Mouse (Mus musculus): ENCODE data around the gene Prtn3. TPM values are rescaled to one million over a fixed set of nuclear protein-coding genes. Genes with fewer than 3 reads are reported as not detected.
A peak's percentile ranks its signal among the peaks of the same experiment; 100 is the strongest.

Gene Prtn3
- polyA plus RNA-seq, 1 experiment from 2014 or later, result 1.4 TPM

- ATAC-seq (ENCODE audit: insufficient number of reproducible peaks, insufficient read depth, low FRiP score, low read depth), result no peak
- H3K27ac ChIP-seq (replicated peaks in 1 of 2; ENCODE audit: control insufficient read depth in 1 of 2, insufficient read depth in 1 of 2, low read depth in 2 of 2, low read length in 2 of 2), result peak overlapping the region; percentile 99 to 100
- peak overlapping the region; percentile 97 for H3K4me2 ChIP-seq (ENCODE audit: low read length)
- peak overlapping the region; percentile 90 to 94 for H3K4me3 ChIP-seq (ENCODE audit: control insufficient read depth in 1 of 2, insufficient read depth in 1 of 2, low read depth in 1 of 2, low read length in 2 of 2)
- no peaks in the 10 kb centered on the region for H3K27me3 ChIP-seq (ENCODE audit: control insufficient read depth, insufficient read depth, low read length)
- peaks cover 54% of the 10 kb centered on the region for H3K36me3 ChIP-seq (ENCODE audit: control insufficient read depth, insufficient read depth, low read length)
- peak overlapping the region; percentile 99 for H3K9ac ChIP-seq (ENCODE audit: low read length)
- peaks cover 50 to 66% of the 10 kb centered on the region in 2 experiments for H3K4me1 ChIP-seq (ENCODE audit: control insufficient read depth in 2 of 2, insufficient read depth in 2 of 2, low read length in 2 of 2)
- 16% methylated on average over 6 of the region's 6 CpGs for WGBS
- H3K9me3 ChIP-seq (ENCODE audit: control insufficient read depth, low read length), result no peaks in the 10 kb centered on the region
These were observed 18.0 kb upstream of the Prtn3 start for GRCm38 (mm10) chr10:79856280-79856679.

- WGBS, result 14% methylated on average over 7 of the region's 7 CpGs
- Histone ChIP-seq H3K27me3 (ENCODE audit: control insufficient read depth, insufficient read depth, low read length) (no peaks in the 10 kb centered on the region), H3K4me3 (ENCODE audit: control insufficient read depth in 1 of 2, insufficient read depth in 1 of 2, low read depth in 1 of 2, low read length in 2 of 2) (peak overlapping the region; percentile 90 to 94), H3K4me2 (ENCODE audit: low read length) (peak overlapping the region; percentile 97), H3K9me3 (ENCODE audit: control insufficient read depth, low read length) (no peaks in the 10 kb centered on the region), H3K27ac (replicated peaks in 1 of 2; ENCODE audit: control insufficient read depth in 1 of 2, insufficient read depth in 1 of 2, low read depth in 2 of 2, low read length in 2 of 2) (peak overlapping the region; percentile 38 to 100), H3K9ac (ENCODE audit: low read length) (peak overlapping the region; percentile 99), H3K36me3 (ENCODE audit: control insufficient read depth, insufficient read depth, low read length) (peaks cover 59% of the 10 kb centered on the region), H3K4me1 (ENCODE audit: control insufficient read depth in 2 of 2, insufficient read depth in 2 of 2, low read length in 2 of 2) (peaks cover 45 to 60% of the 10 kb centered on the region in 2 experiments)
- no peak for ATAC-seq (ENCODE audit: insufficient number of reproducible peaks, insufficient read depth, low FRiP score, low read depth)
These were observed 17.4 kb upstream of the Prtn3 start for GRCm38 (mm10) chr10:79856704-79857451.

GRCm38 (mm10) chr10:79857452-79857811 lies 16.8 kb upstream of the Prtn3 start:
- H3K4me1 ChIP-seq (ENCODE audit: control insufficient read depth in 2 of 2, insufficient read depth in 2 of 2, low read length in 2 of 2), result peaks cover 39 to 55% of the 10 kb centered on the region in 2 experiments
- peak overlapping the region; percentile 97 for H3K4me2 ChIP-seq (ENCODE audit: low read length)
- 9% methylated on average over 4 of the region's 4 CpGs for WGBS

GRCm38 (mm10) chr10:79857894-79858293 lies 16.4 kb upstream of the Prtn3 start:
- Histone ChIP-seq H3K27ac (replicated peaks in 1 of 2; ENCODE audit: control insufficient read depth in 1 of 2, insufficient read depth in 1 of 2, low read depth in 2 of 2, low read length in 2 of 2) (peak overlapping the region; percentile 42 to 100), H3K36me3 (ENCODE audit: control insufficient read depth, insufficient read depth, low read length) (peaks cover 70% of the 10 kb centered on the region), H3K4me3 (ENCODE audit: control insufficient read depth in 1 of 2, insufficient read depth in 1 of 2, low read depth in 1 of 2, low read length in 2 of 2) (peak overlapping the region; percentile 10 to 94; a peak in 3 of 4 replicates), H3K4me1 (ENCODE audit: control insufficient read depth in 2 of 2, insufficient read depth in 2 of 2, low read length in 2 of 2) (peaks cover 35 to 50% of the 10 kb centered on the region in 2 experiments), H3K9me3 (ENCODE audit: control insufficient read depth, low read length) (no peaks in the 10 kb centered on the region), H3K4me2 (ENCODE audit: low read length) (peak overlapping the region; percentile 97), H3K27me3 (ENCODE audit: control insufficient read depth, insufficient read depth, low read length) (no peaks in the 10 kb centered on the region), H3K9ac (ENCODE audit: low read length) (peak overlapping the region; percentile 99)
- 70% methylated on average over 2 of the region's 2 CpGs for WGBS
- ATAC-seq (ENCODE audit: insufficient number of reproducible peaks, insufficient read depth, low FRiP score, low read depth), result no peak

More at GRCm38 (mm10) chr10:79857452-79857811, 16.8 kb upstream of the Prtn3 start:
- peak overlapping the region; percentile 99 for H3K9ac ChIP-seq (ENCODE audit: low read length)
- H3K27ac ChIP-seq (replicated peaks in 1 of 2; ENCODE audit: control insufficient read depth in 1 of 2, insufficient read depth in 1 of 2, low read depth in 2 of 2, low read length in 2 of 2), result peak overlapping the region; percentile 42 to 100
- H3K9me3 ChIP-seq (ENCODE audit: control insufficient read depth, low read length), result no peaks in the 10 kb centered on the region
- H3K27me3 ChIP-seq (ENCODE audit: control insufficient read depth, insufficient read depth, low read length), result no peaks in the 10 kb centered on the region
- ATAC-seq (ENCODE audit: insufficient number of reproducible peaks, insufficient read depth, low FRiP score, low read depth), result no peak
- peak overlapping the region; percentile 90 to 94 for H3K4me3 ChIP-seq (ENCODE audit: control insufficient read depth in 1 of 2, insufficient read depth in 1 of 2, low read depth in 1 of 2, low read length in 2 of 2)
- H3K36me3 ChIP-seq (ENCODE audit: control insufficient read depth, insufficient read depth, low read length), result peaks cover 65% of the 10 kb centered on the region

- WGBS, result 37% methylated on average over 17 of the region's 17 CpGs
These were observed 15.7 kb upstream of the Prtn3 start for GRCm38 (mm10) chr10:79858416-79859074.

GRCm38 (mm10) chr10:79859116-79859515 lies 15.2 kb upstream of the Prtn3 start:
- peaks cover 82% of the 10 kb centered on the region for H3K36me3 ChIP-seq (ENCODE audit: control insufficient read depth, insufficient read depth, low read length)
- no peak for ATAC-seq (ENCODE audit: insufficient number of reproducible peaks, insufficient read depth, low FRiP score, low read depth)
- 0 out of 2 replicates have a peak overlapping the region, but pooled peaks have one; percentile 99 for H3K9ac ChIP-seq (ENCODE audit: low read length)
- peaks cover 29 to 47% of the 10 kb centered on the region in 2 experiments for H3K4me1 ChIP-seq (ENCODE audit: control insufficient read depth in 2 of 2, insufficient read depth in 2 of 2, low read length in 2 of 2)
- H3K27me3 ChIP-seq (ENCODE audit: control insufficient read depth, insufficient read depth, low read length), result no peaks in the 10 kb centered on the region
- no peak overlapping the region for H3K4me3 ChIP-seq (ENCODE audit: control insufficient read depth in 1 of 2, insufficient read depth in 1 of 2, low read depth in 1 of 2, low read length in 2 of 2)
- WGBS, result 80% methylated on average over 11 of the region's 11 CpGs
- peak overlapping the region; percentile 8 to 100; a peak in 3 of 4 replicates for H3K27ac ChIP-seq (replicated peaks in 1 of 2; ENCODE audit: control insufficient read depth in 1 of 2, insufficient read depth in 1 of 2, low read depth in 2 of 2, low read length in 2 of 2)
- no peaks in the 10 kb centered on the region for H3K9me3 ChIP-seq (ENCODE audit: control insufficient read depth, low read length)
- peak overlapping the region; percentile 97; the same call in 1 of the 2 replicates for H3K4me2 ChIP-seq (ENCODE audit: low read length)

More at GRCm38 (mm10) chr10:79858416-79859074, 15.7 kb upstream of the Prtn3 start:
- Histone ChIP-seq H3K9ac (ENCODE audit: low read length) (peak overlapping the region; percentile 99; the same call in 1 of the 2 replicates), H3K9me3 (ENCODE audit: control insufficient read depth, low read length) (no peaks in the 10 kb centered on the region), H3K27me3 (ENCODE audit: control insufficient read depth, insufficient read depth, low read length) (no peaks in the 10 kb centered on the region), H3K36me3 (ENCODE audit: control insufficient read depth, insufficient read depth, low read length) (peaks cover 76% of the 10 kb centered on the region), H3K27ac (replicated peaks in 1 of 2; ENCODE audit: control insufficient read depth in 1 of 2, insufficient read depth in 1 of 2, low read depth in 2 of 2, low read length in 2 of 2) (peak overlapping the region; percentile 42 to 100), H3K4me1 (ENCODE audit: control insufficient read depth in 2 of 2, insufficient read depth in 2 of 2, low read length in 2 of 2) (peaks cover 31 to 47% of the 10 kb centered on the region in 2 experiments), H3K4me2 (ENCODE audit: low read length) (peak overlapping the region; percentile 97), H3K4me3 (ENCODE audit: control insufficient read depth in 1 of 2, insufficient read depth in 1 of 2, low read depth in 1 of 2, low read length in 2 of 2) (peak overlapping the region; percentile 10 to 94; a peak in 3 of 4 replicates)
- ATAC-seq (ENCODE audit: insufficient number of reproducible peaks, insufficient read depth, low FRiP score, low read depth), result peak; percentile 28; the same call in 1 of the 2 replicates

GRCm38 (mm10) chr10:79860079-79860911 lies 14.0 kb upstream of the Prtn3 start:
- H3K4me1 ChIP-seq (ENCODE audit: control insufficient read depth in 2 of 2, insufficient read depth in 2 of 2, low read length in 2 of 2), result peaks cover 29 to 53% of the 10 kb centered on the region in 2 experiments
- no peak overlapping the region for H3K9ac ChIP-seq (ENCODE audit: low read length)
- H3K36me3 ChIP-seq (ENCODE audit: control insufficient read depth, insufficient read depth, low read length), result peaks cover 94% of the 10 kb centered on the region

More at GRCm38 (mm10) chr10:79860079-79860911, 14.0 kb upstream of the Prtn3 start:
- no peak overlapping the region for H3K27ac ChIP-seq (replicated peaks in 1 of 2; ENCODE audit: control insufficient read depth in 1 of 2, insufficient read depth in 1 of 2, low read depth in 2 of 2, low read length in 2 of 2)
- no peak for ATAC-seq (ENCODE audit: insufficient number of reproducible peaks, insufficient read depth, low FRiP score, low read depth)
- H3K4me2 ChIP-seq (ENCODE audit: low read length), result no peak overlapping the region
- 89% methylated on average over 26 of the region's 26 CpGs for WGBS
- H3K4me3 ChIP-seq (ENCODE audit: control insufficient read depth in 1 of 2, insufficient read depth in 1 of 2, low read depth in 1 of 2, low read length in 2 of 2), result no peak overlapping the region
- no peaks in the 10 kb centered on the region for H3K9me3 ChIP-seq (ENCODE audit: control insufficient read depth, low read length)
- no peaks in the 10 kb centered on the region for H3K27me3 ChIP-seq (ENCODE audit: control insufficient read depth, insufficient read depth, low read length)
